In genomic region chr3:136790261-136790871, GRCm38 (mm10) we compare ENCODE assay signal across 12 mouse cellular contexts.
DNase-seq lines count a peak whose midpoint lies in the region; ATAC-seq and TF ChIP-seq lines count a peak whose summit lies in the region.
"Had no signal": no experiment of that assay in that cellular context is flagged by ENCODE, and none has a peak within 500 bp of the region (broad histone marks: within the 10 kb centered on the region; RNA-seq: fewer than 3 reads in every experiment).

No protein-coding gene starts in this region.

- H3K27ac ChIP-seq in cerebellum, adult 2 months (ENCODE audit: insufficient read depth, low read length), result peak overlapping the region; percentile 55; the same call in 1 of the 2 replicates
- H3K27ac ChIP-seq in kidney, embryonic 16.5 days (ENCODE audit: low read length), result peak overlapping the region; percentile 44
- no peak overlapping the region for H3K27ac ChIP-seq in liver, embryonic 16.5 days (ENCODE audit: low read length)

- no peak for TF ChIP-seq CTCF in cerebellum, adult 2 months (IDR thresholded peaks at IDR 0.05; ENCODE audit: borderline replicate concordance, insufficient read depth, low read depth, low read length)

- 16% methylated on average over 4 of the region's 4 CpGs for WGBS in cerebellum, adult 2 months
- WGBS in kidney, embryonic 16.5 days, result 29% methylated on average over 4 of the region's 4 CpGs
- 24% methylated on average over 4 of the region's 4 CpGs for WGBS in liver, embryonic 16.5 days (ENCODE audit: insufficient replicate concordance)

- TF ChIP-seq POLR2A in cerebellum, adult 2 months (IDR thresholded peaks at IDR 0.05; ENCODE audit: borderline replicate concordance, insufficient read depth, low read length), result no peak

- H3K4me3 ChIP-seq in cerebellum, adult 2 months (replicated peaks; ENCODE audit: insufficient read depth, low read depth, low read length), result no peak overlapping the region
- H3K4me3 ChIP-seq in kidney, embryonic 16.5 days (ENCODE audit: low read length), result no peak overlapping the region
- no peak overlapping the region for H3K4me3 ChIP-seq in liver, embryonic 16.5 days (ENCODE audit: low read depth, low read length)
- H3K4me3 ChIP-seq: myocyte had no signal

- H3K36me3 ChIP-seq in kidney, embryonic 16.5 days (ENCODE audit: insufficient read depth, low read length), result no peaks in the 10 kb centered on the region
- H3K36me3 ChIP-seq in liver, embryonic 16.5 days (ENCODE audit: control insufficient read depth, insufficient read depth), result no peaks in the 10 kb centered on the region

- peaks cover 31% of the 10 kb centered on the region; the same call in 1 of the 2 replicates for H3K4me1 ChIP-seq in cerebellum, adult 2 months (ENCODE audit: control insufficient read depth, insufficient read depth, low read length)
- H3K4me1 ChIP-seq in kidney, embryonic 16.5 days (ENCODE audit: insufficient read depth, low read length), result peaks cover 11% of the 10 kb centered on the region; the same call in 1 of the 2 replicates
- H3K4me1 ChIP-seq in liver, embryonic 16.5 days (ENCODE audit: control insufficient read depth, low read depth, low read length), result peaks cover 14% of the 10 kb centered on the region

- no peak overlapping the region for H3K4me2 ChIP-seq in kidney, embryonic 16.5 days (replicated peaks; ENCODE audit: low read depth, low read length)
- no peak overlapping the region for H3K4me2 ChIP-seq in liver, embryonic 16.5 days (ENCODE audit: low read depth, low read length)

- no peaks in the 10 kb centered on the region for H3K27me3 ChIP-seq in cerebellum, adult 2 months (ENCODE audit: control insufficient read depth, insufficient read depth, low read length)
- no peaks in the 10 kb centered on the region for H3K27me3 ChIP-seq in kidney, embryonic 16.5 days (ENCODE audit: insufficient read depth, low read length)
- no peaks in the 10 kb centered on the region for H3K27me3 ChIP-seq in liver, embryonic 16.5 days (ENCODE audit: control insufficient read depth, insufficient read depth, low read depth, low read length)

- H3K9ac ChIP-seq in kidney, embryonic 16.5 days (replicated peaks; ENCODE audit: low read length), result no peak overlapping the region
- no peak overlapping the region for H3K9ac ChIP-seq in liver, embryonic 16.5 days (ENCODE audit: low read depth, low read length)

- H3K9me3 ChIP-seq in kidney, embryonic 16.5 days (ENCODE audit: low read length), result no peaks in the 10 kb centered on the region
- H3K9me3 ChIP-seq in liver, embryonic 16.5 days (replicated peaks; ENCODE audit: control insufficient read depth, low read length), result no peaks in the 10 kb centered on the region

- DNase-seq in cerebellum, adult 2 months, result peak in 1 of 2 experiments; percentile 45
- no peak for DNase-seq in cerebellum, adult 18-20 months
- DNase-seq in kidney, adult 9 months, result no peak
- DNase-seq in c-Kit-positive CD71-positive TER-119-positive erythroid progenitor cells, embryonic 14.5 days (ENCODE audit: low spot score), result peak; percentile 26
- DNase-seq in right cerebral cortex, postnatal 14 days, result no peak
- DNase-seq in thymus, postnatal 14 days, result no peak
- DNase-seq: cerebellum, adult 9-11 months; gastrocnemius, postnatal 25 days had no signal

- ATAC-seq in kidney, embryonic 16.5 days (ENCODE audit: low FRiP score, low TSS enrichment), result peak; percentile 65; the same call in 1 of the 2 replicates
- ATAC-seq in liver, embryonic 16.5 days (ENCODE audit: low read depth), result peak; percentile 35
- ATAC-seq: activated CD4-positive, CD25-positive, alpha-beta regulatory T cell, adult 4 months had no signal
